Mouse (Mus musculus): ENCODE results near the gene Rps6kl1.

GRCm38 (mm10) chr12:85151002-85151774 is at the start of gene Rps6kl1:
- no peak for TF ChIP-seq CTCF (IDR thresholded peaks at IDR 0.05; ENCODE audit: low read depth, low read length)
- TF ChIP-seq POLR2A (IDR thresholded peaks at IDR 0.05; ENCODE audit: extremely low read depth, insufficient read depth, low read length) = no peak

Measured in liver, adult 2 months (tissue).